Mouse (Mus musculus): ENCODE data around the gene Dennd2c. TPM values are rescaled to one million over a fixed set of nuclear protein-coding genes. Genes with fewer than 3 reads are reported as not detected.
"Not testable (repeated sequence)": the region's sequence is repeated elsewhere in the genome, so short reads cannot be mapped to it uniquely, and the experiment has no call there.

Gene Dennd2c
- total RNA-seq, 1 experiment from 2014 or later: 2.0 TPM

DNA sequence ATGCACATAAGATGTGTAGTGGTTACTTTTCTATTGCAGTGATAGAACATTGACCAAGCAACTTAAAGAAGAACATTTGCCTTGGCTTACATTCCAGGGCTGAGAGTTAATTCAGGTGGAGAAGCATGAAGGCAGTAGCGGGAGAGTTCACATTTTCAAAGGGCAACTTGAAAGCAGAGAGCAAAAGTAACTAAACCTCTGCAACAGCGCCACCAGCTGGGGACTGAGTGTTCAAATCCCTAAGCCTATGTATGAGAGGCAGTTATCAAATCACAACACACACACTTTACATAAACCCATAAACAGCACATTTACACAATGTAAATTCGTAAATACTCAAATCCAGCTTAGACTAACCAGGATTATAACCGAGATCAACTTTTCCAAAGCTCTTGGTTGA, 67.4 kb downstream of the Dennd2c start:
- DNase-seq: peak; percentile 89

- DNase-seq: peak; percentile 99
These were observed 69.3 kb downstream of the Dennd2c start, which contains the start of gene Bcas2 for GRCm38 (mm10) chr3:103171505-103172267. TSS of gene Bcas2 (plus strand) at chr3:103171655.

GRCm38 (mm10) chr3:103172615-103173014, 70.2 kb downstream of the Dennd2c start:
- no peak for DNase-seq

DNA sequence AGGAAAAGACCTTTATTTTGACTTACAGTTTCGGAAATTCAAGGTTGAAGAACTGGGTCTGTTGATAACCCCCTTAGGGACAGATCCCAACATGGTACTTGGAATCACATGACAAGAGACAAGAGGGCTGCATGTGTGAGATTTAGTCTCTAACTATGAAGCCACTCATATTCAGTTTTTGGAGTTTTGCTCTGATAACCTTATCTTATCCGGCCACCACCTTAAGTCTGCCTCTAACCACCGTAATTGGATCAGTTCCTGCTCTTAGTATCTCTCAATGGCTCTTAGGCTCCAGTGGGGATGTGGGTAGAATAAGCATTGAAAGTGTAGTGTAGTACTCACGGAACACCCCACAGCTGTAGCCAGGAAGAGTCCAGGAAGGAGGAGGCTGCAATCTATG, 74.3 kb downstream of the Dennd2c start:
- DNase-seq: no peak

- no peak for DNase-seq
These were observed 77.1 kb downstream of the Dennd2c start for GRCm38 (mm10) chr3:103179527-103179926.

DNA sequence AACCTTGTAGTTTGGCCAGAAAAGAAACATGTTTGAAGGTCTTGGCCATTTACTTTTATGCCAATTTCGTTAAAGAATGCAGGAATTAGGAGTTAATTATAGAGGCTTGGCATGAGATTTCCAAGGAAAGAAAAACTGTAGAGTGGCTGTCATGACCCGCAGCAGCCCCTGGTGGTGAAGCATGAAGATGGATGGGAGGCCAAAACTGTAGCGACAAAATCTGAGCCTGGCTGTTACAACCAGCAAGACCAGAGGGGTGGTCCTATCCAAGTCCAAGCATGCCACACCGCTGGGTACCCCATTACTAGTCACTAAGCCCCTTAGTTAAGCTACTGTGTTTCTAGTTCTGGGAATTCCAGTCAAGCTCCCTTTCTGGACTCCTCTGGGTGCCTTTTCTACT, 78.8 kb downstream of the Dennd2c start:
- no peak for DNase-seq

- no peak for DNase-seq
These were observed 80.4 kb downstream of the Dennd2c start for GRCm38 (mm10) chr3:103182821-103183220.

DNA sequence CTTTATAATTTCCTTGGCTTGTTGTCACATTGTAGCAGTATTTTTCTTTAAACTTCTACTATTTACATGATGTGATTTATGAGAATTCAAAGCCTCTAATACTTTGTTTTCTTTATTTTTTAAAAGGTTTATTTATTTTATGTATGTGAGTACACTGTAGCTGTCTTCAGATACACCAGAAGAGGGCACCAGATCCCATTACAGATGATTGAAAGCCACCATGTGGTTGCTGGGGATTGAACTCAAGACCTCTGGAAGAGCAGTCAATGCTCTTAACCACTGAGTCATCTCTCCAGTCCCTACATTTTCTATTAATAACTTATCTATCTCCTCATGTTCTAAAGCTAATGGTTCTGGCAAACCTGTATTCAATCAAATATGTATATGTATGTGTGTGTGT, 82.1 kb downstream of the Dennd2c start:
- DNase-seq: not testable (repeated sequence)

GRCm38 (mm10) chr3:103188451-103188850, 86.0 kb downstream of the Dennd2c start:
- DNase-seq: no peak

DNA sequence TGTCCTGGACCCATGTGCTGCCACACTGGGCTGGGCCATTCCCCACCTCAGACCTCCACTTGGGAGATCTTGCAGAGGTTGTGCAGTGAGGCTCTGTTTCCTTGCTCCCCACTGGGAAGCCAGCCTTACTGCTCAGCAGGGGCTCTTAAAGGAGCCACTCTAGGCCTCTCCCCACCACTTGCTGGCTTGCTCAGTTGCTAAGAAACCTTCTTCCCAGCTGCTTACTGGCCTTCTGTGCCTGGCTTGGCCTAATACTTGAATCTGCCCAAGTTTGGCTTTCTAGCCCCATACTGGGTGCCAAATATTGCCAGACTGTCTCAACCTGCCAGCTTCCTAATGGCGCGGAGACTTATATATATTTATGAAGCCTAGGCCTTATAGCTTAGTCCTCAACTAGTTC, 86.5 kb downstream of the Dennd2c start:
- DNase-seq: no peak

DNA sequence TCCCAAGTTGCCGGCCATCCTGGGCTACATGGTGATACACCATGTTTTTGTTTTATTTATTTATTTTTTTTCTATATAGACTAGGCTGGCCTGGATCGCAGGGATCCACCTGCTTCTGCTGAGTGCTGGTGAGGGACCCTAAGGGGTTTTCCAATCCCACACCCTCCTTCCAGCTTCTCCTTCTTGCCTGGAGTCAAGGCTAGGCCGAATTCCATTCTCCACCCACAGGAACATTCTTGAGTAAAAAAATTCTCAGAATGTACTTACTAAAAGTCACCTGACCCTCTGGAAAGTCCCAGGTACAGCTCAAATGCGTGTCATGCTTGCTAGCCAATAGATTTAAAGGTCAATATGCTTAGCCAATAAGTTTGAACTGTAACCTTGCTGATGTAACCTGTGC, 89.8 kb downstream of the Dennd2c start:
- DNase-seq: no peak

DNA sequence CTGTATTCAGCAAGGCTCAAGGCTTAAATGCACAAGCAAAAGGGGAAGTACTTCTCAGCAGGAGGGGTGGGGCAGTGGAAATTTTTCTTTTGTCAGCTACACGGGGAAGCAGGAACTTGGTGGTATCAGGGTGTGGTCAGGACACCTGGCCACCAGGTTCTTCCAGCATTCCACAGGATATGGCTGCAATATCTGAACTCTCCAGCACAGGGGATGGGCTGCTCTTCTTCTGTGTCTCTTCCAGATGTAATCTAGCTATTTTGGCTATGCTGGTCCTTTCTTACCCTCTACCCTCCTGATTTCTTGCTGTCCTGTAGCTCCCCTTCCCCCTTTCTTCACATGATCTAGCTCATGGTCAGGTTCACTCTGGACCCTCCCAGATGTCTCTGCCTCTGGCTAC, 90.8 kb downstream of the Dennd2c start:
- no peak for DNase-seq

GRCm38 (mm10) chr3:103196320-103196823, 94.0 kb downstream of the Dennd2c start:
- no peak for DNase-seq

DNA sequence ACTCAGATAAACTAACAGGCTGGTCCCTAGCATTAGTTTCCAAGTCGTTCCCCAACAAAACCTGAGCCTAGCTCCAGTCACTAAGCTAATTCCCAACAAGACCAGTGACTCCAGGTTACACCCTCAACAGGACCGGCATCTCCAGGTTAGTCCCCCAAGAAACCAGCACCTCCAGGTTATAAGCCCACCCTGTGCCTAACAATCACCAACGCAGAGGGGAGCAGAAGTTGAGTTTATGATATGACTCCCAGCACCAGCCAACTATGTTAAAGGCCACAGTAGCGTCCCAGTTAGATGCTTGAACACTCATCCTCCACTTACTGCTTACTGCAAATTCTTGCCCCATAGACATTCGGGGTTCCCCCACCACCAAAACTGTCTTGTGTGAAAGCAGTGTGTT, 97.0 kb downstream of the Dennd2c start:
- DNase-seq: no peak

DNA sequence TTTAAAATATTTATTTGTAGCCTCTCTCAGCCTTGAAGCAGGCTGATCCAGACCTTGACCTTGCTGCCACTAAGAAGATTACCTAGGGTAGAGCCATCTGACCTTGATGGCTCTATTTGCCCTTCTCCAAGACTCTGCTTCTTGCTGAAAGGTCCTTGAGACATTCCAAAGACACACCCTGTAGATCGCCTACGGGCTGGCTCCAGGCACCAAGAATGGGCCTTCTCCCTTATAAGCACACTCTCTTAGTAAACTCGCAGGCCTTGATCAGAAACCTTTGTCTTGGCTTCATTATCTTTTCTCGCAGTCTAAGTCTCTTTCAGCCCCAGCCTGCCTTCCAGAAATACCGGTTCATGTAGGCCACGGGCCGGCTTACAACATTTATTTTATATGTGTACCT, 98.7 kb downstream of the Dennd2c start:
- DNase-seq: not testable (repeated sequence)

GRCm38 (mm10) chr3:103203554-103203953, 101.2 kb downstream of the Dennd2c start:
- no peak for DNase-seq

- no peak for DNase-seq
These were observed 102.0 kb downstream of the Dennd2c start for GRCm38 (mm10) chr3:103204445-103204844.

GRCm38 (mm10) chr3:103206393-103206792, 104.0 kb downstream of the Dennd2c start:
- DNase-seq: no peak

DNA sequence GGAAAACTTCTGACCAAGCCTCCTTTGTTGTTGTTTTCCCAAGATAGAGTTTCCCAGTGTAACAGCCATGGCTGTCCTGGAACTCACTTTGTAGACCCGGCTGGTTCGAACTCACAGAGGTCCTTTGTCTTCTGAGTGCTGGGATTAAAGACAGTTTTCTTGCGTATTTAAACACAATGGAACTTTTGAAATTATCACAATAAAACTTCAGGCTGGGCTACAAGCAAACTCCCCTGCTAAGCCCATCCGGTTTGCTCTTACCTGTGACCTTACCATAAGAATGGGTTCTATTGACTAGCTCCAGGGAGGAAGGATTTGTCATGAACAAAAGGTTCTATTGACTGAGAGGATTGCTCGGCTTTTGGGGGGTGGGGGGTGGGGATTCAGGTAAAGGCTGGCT, 105.3 kb downstream of the Dennd2c start:
- no peak for DNase-seq

DNA sequence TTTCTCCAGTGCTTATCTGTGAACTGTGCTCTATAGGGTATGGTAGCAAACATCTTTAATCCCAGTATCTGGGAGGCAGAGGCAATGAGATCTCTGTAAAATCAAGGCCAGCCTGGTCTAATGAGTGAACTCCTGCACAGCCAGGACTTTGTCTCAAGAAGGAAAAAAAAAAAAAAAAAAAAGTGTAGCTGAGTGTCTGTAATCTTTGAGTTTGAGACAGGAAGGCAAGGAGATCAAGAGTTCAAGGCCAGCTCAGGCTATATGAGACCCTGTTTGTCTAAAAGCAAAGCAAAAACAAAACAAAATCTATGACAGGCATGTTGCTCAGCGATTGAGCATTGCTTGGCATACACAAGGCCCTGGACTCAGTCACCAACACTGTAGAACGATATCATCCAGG, 105.8 kb downstream of the Dennd2c start:
- DNase-seq: no peak

- DNase-seq: no peak
These were observed 108.7 kb downstream of the Dennd2c start for GRCm38 (mm10) chr3:103211101-103211500.

GRCm38 (mm10) chr3:103212142-103212541, 109.7 kb downstream of the Dennd2c start:
- no peak for DNase-seq

DNA sequence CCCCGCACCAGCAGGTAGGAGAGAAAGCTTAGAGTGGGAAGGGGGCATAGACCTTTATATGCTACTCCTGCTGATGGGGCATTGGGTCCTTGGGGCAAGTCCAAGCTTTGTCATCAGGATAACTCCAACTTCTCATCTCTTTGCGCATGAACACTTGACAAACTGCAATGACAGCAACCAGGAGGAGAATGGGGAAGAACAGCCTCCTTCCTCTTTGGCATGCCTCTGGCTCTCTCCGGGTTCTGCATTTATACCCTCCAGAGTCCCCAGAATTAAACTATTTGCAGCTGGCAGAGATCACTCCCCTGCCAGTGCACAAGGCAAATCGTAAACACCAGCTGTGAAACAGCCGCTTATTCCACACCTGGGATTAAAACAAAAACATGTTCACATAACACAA, 111.1 kb downstream of the Dennd2c start:
- DNase-seq: no peak

DNA sequence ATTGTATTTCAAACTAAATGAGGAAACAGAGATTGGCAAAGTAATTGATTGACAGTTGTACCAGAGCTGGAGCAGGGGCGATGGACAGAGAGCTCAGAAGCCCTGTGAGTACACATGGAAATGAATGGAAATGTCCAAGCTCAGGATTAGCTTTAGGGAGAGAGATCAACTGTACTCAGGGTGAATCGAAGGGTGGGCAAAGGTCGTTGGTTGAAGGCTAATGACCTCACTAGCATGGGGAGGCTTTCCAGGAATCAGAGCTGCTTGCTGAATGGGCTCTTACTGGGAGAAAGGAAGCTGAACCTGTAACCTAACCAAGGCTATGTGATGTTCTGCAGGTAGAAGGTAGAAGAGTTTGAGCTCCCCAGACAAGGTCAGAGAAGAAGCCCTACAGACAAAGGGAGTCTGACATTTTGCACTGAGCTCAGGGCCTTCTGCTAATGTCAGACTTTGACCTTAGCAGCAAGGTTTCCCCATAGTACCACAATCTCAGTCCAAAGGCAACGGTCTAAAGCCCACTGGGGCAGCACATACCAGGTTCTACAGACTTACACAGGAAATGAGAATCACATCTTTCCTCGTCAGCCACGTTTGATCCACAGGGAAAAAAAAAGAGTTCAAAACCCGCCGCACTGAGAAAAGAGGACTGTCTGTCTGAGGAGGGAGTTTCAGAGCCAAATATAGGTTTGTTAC, 112.3 kb downstream of the Dennd2c start:
- DNase-seq: no peak

Data from adrenal gland, postnatal 14 days (tissue).